Mouse (Mus musculus): ENCODE measurements around the gene Cldn5. TPM values are rescaled to one million over a fixed set of nuclear protein-coding genes. Genes with fewer than 3 reads are reported as not detected.

Cldn5 gene
- polyA plus RNA-seq, 1 experiment from 2014 or later: 105 TPM

DNA sequence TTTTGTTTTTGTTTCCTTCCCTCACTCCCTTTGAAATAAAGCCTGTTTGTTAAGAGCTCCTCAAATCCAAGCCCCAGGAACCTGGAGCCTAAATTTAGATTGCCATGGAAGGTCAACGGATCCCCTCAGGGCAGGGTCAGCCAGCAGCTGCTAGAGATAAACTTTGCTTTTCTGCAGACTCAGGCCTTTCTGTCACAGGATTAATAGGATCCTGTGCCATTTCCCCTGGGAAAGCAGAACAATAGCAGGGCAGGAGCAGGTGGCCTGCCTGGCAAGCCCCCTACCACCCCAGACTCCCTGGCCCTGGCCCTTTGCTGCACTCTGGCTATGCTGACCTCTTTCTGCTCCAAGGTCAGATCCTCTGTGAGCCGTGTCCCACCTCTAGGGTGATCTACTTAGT lies 2.7 kb upstream of the Cldn5 start:
- DNase-seq: peak; percentile 45
- no peak for TF ChIP-seq CTCF (IDR thresholded peaks at IDR 0.05; ENCODE audit: low read depth)
- no peak overlapping the region for H3K4me3 ChIP-seq (ENCODE audit: low read depth, low read length)
- H3K27me3 ChIP-seq (ENCODE audit: insufficient read depth, low read length): peaks cover 41% of the 10 kb centered on the region
- no peak for ATAC-seq (ENCODE audit: insufficient read depth)
- H3K9ac ChIP-seq: no peak overlapping the region
- H3K9me3 ChIP-seq (ENCODE audit: low read depth, low read length): no peaks in the 10 kb centered on the region
- H3K27ac ChIP-seq (ENCODE audit: low read depth): no peak overlapping the region; the same call in 1 of the 2 replicates
- H3K36me3 ChIP-seq (ENCODE audit: insufficient read depth): no peaks in the 10 kb centered on the region
- no peaks in the 10 kb centered on the region for H3K4me1 ChIP-seq (ENCODE audit: insufficient read depth)
- WGBS: 22% methylated on average over 2 of the region's 2 CpGs
- H3K4me2 ChIP-seq: no peak overlapping the region

DNA sequence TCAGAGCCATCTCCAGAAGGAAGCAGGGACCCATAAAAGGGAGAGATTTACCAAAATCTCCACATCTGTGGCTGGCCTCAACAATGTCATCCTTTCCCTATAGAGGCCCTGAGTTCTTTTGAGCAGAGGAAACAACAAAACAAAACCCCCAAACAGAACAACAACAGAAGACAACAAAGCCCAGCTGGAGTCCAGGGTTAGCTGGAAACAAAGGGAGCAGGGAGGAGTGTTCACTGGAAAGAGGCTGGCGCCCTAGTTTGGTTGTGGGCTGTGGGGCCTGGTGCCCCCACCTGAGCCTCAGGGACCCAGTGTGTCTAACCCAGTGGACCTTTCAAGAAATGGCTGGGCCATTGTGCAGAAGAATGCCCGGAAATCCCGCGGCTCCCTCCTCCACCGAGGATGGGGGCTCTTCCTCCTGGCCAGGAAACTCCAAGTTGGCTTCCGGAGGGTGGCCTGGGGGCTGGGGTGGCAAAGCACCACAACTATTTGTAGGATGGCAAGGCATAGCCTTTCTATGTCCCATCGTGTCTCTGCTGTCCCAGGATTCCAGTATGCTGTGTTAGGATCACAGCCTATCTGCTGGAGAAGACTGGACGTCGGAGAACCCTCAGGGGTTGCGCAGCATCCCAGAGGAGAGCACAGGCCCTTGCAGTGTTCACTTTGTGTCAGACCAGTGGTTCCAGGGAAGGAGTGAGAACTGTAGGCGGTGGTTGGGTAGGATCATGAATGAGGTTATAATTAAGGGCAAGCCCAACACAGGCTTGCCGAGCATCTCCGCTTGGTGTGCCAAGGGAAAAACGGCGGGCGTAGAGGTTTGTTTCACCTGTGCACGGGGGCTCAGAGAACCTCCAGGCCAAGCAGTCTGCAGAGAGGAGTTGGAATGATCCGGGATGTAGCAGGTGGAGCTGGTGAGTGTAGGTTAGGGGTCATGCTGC lies 759 bp upstream of the Cldn5 start:
- Histone ChIP-seq H3K27me3 (ENCODE audit: insufficient read depth, low read length) (peaks cover 43% of the 10 kb centered on the region), H3K9ac (no peak overlapping the region), H3K9me3 (ENCODE audit: low read depth, low read length) (no peaks in the 10 kb centered on the region), H3K4me2 (peak overlapping the region; percentile 67), H3K27ac (ENCODE audit: low read depth) (peak overlapping the region; percentile 43; the same call in 1 of the 2 replicates), H3K36me3 (ENCODE audit: insufficient read depth) (0 out of 2 replicates have a peak, but pooled peaks cover 12% of the 10 kb centered on the region), H3K4me3 (ENCODE audit: low read depth, low read length) (peak overlapping the region; percentile 45), H3K4me1 (ENCODE audit: insufficient read depth) (no peaks in the 10 kb centered on the region)
- DNase-seq (peak; percentile 65), ATAC-seq (ENCODE audit: insufficient read depth) (no peak; the same call in 1 of the 2 replicates)
- WGBS: 43% methylated on average over 18 of the region's 18 CpGs
- TF ChIP-seq CTCF (IDR thresholded peaks at IDR 0.05; ENCODE audit: low read depth): no peak

DNA sequence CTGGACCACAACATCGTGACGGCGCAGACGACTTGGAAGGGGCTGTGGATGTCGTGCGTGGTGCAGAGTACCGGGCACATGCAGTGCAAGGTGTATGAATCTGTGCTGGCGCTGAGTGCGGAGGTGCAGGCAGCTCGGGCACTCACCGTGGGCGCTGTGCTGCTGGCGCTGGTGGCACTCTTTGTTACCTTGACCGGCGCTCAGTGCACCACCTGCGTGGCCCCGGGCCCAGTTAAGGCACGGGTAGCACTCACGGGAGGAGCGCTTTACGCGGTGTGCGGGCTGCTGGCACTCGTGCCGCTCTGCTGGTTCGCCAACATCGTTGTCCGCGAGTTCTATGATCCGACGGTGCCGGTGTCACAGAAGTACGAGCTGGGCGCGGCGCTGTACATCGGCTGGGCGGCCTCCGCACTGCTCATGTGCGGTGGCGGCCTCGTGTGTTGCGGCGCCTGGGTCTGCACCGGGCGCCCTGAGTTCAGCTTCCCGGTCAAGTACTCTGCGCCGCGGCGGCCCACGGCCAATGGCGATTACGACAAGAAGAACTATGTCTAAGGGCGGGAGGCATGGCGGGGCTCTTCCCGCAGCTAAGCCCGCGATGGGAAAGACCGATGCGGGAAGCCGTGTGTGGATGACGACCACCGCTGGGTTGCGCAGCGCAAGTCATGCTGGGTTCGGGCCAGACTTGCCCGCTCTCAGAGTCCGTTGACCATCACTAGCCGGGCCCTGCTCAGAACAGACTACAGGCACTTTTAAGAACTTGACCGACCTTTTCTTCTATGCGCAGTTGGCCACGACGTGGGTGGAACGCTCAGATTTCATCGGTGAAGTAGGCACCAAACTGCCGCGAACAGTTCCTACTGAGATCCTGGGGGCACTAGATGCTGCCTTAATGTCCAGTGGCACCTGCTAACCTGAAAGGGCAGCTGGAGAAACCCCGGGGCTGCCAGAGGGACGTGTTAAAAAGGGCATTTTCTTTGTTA lies 744 bp downstream of the Cldn5 start:
- WGBS: 3% methylated on average over 80 of the region's 80 CpGs
- Histone ChIP-seq H3K27ac (ENCODE audit: low read depth) (peak overlapping the region; percentile 50; the same call in 1 of the 2 replicates), H3K36me3 (ENCODE audit: insufficient read depth) (peaks cover 27% of the 10 kb centered on the region), H3K4me3 (ENCODE audit: low read depth, low read length) (peak overlapping the region; percentile 45), H3K4me1 (ENCODE audit: insufficient read depth) (no peaks in the 10 kb centered on the region), H3K9me3 (ENCODE audit: low read depth, low read length) (no peaks in the 10 kb centered on the region), H3K9ac (peak overlapping the region; percentile 58), H3K4me2 (peak overlapping the region; percentile 67), H3K27me3 (ENCODE audit: insufficient read depth, low read length) (peaks cover 43% of the 10 kb centered on the region)
- ATAC-seq (ENCODE audit: insufficient read depth) (peak; percentile 29; the same call in 1 of the 2 replicates), DNase-seq (peak; percentile 37)
- 0 out of 2 replicates have a peak, but pooled peaks have one; percentile 9 for TF ChIP-seq CTCF (IDR thresholded peaks at IDR 0.05; ENCODE audit: low read depth)

DNA sequence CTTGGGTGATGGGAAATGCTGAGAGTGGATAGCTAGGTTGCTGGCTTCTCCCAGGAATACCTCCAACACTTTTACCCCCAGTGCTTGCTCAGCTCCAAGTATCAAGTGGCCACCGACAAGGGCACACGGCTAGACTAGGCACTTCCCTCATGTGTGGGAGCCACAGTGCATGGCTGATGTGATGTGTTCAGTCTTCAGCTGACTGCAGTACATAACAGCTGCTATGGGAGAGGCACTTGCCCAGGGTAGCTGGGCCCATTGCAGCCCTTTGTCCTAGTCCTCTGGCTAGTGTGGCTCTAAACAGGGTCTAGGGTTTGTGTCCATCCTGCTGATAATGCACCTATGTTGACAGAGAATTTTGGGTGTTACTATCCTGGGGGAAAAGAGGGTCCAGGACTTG lies 1.8 kb downstream of the Cldn5 start:
- DNase-seq (no peak), ATAC-seq (ENCODE audit: insufficient read depth) (no peak)
- H3K4me1 ChIP-seq (ENCODE audit: insufficient read depth): no peaks in the 10 kb centered on the region
- peak overlapping the region; percentile 58; the same call in 1 of the 2 replicates for H3K9ac ChIP-seq
- no peaks in the 10 kb centered on the region for H3K9me3 ChIP-seq (ENCODE audit: low read depth, low read length)
- TF ChIP-seq CTCF (IDR thresholded peaks at IDR 0.05; ENCODE audit: low read depth): no peak
- H3K27ac ChIP-seq (ENCODE audit: low read depth): peak overlapping the region; percentile 33; the same call in 1 of the 2 replicates
- peak overlapping the region; percentile 67 for H3K4me2 ChIP-seq
- 60% methylated on average over 2 of the region's 2 CpGs for WGBS
- H3K27me3 ChIP-seq (ENCODE audit: insufficient read depth, low read length): peaks cover 43% of the 10 kb centered on the region
- peak overlapping the region; percentile 45 for H3K4me3 ChIP-seq (ENCODE audit: low read depth, low read length)
- H3K36me3 ChIP-seq (ENCODE audit: insufficient read depth): peaks cover 34% of the 10 kb centered on the region

DNA sequence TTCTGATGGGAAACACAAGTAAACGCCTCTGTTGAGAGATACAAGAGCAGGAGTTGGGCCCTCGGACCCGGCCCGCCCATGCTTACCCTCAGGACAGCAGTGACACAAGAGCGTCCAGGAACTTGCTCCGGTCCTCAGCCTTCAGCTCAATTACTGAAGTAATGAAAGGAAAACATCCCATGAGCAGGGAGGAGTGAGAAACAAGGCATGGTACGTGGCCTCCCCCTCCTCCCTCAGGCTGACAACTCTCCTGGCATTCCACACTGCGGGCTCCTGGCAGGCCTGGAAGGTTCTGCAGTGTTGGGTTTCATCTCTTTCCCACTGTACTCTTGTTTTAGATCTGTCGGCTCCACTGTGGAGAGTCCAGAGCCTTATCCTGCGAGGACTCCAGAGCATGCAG lies 5.2 kb downstream of the Cldn5 start:
- no peak overlapping the region for H3K27ac ChIP-seq (ENCODE audit: low read depth)
- TF ChIP-seq CTCF (IDR thresholded peaks at IDR 0.05; ENCODE audit: low read depth): no peak
- no peak for ATAC-seq (ENCODE audit: insufficient read depth)
- H3K9ac ChIP-seq: no peak overlapping the region
- no peaks in the 10 kb centered on the region for H3K9me3 ChIP-seq (ENCODE audit: low read depth, low read length)
- H3K4me3 ChIP-seq (ENCODE audit: low read depth, low read length): no peak overlapping the region
- no peak overlapping the region for H3K4me2 ChIP-seq
- DNase-seq: no peak
- H3K36me3 ChIP-seq (ENCODE audit: insufficient read depth): peaks cover 62% of the 10 kb centered on the region
- H3K4me1 ChIP-seq (ENCODE audit: insufficient read depth): no peaks in the 10 kb centered on the region
- peaks cover 22% of the 10 kb centered on the region for H3K27me3 ChIP-seq (ENCODE audit: insufficient read depth, low read length)
- 87% methylated on average over 10 of the region's 10 CpGs for WGBS

DNA sequence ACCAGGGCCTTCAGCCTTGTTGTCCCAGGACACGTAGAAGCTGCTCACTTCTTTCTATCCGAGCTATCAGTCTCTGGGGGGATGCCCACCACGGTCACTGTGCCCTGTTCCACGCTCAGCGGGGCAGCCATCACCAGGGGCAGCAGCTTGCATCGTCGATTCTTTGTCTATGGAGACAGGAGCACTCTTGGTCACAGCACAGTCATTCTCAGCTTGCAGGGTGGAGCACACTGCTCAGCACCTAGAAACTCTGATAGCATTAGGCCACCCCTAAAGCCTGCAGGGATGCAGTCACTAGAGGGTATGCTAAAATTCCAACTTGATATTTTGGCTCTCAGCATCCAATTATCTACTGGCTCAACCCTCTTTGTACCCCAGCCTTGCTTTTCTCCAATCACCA lies 8.4 kb downstream of the Cldn5 start:
- Histone ChIP-seq H3K4me3 (ENCODE audit: low read depth, low read length) (no peak overlapping the region), H3K36me3 (ENCODE audit: insufficient read depth) (peaks cover 81% of the 10 kb centered on the region), H3K4me1 (ENCODE audit: insufficient read depth) (no peaks in the 10 kb centered on the region), H3K9ac (no peak overlapping the region), H3K27ac (ENCODE audit: low read depth) (no peak overlapping the region), H3K27me3 (ENCODE audit: insufficient read depth, low read length) (no peaks in the 10 kb centered on the region), H3K4me2 (no peak overlapping the region), H3K9me3 (ENCODE audit: low read depth, low read length) (no peaks in the 10 kb centered on the region)
- DNase-seq (no peak), ATAC-seq (ENCODE audit: insufficient read depth) (no peak)
- WGBS: 87% methylated on average over 7 of the region's 7 CpGs
- no peak for TF ChIP-seq CTCF (IDR thresholded peaks at IDR 0.05; ENCODE audit: low read depth)
